Mouse (Mus musculus) hindbrain, embryonic 14.5 days (tissue): Measurements from ENCODE around the gene Ipo9. TPM values are rescaled to one million over a fixed set of nuclear protein-coding genes. Genes with fewer than 3 reads are reported as not detected.
A peak's percentile ranks its signal among the peaks of the same experiment; 100 is the strongest.

Source experiments
- ATAC-seq: fragments of 200-750 bp; cut with Nextera tagmentation; 2 replicates; pipeline ENCODE4 v1.8.0; 2017; ENCODE audit warnings: moderate number of reproducible peaks, mild to moderate bottlenecking, moderate TSS enrichment, moderate library complexity; ENCODE audit not compliant: low FRiP score
- DNase-seq: peaks from one replicate; pipeline ENCODE4 v3.0.0-alpha.2; 2015; ENCODE audit warnings: low spot score
- H3K27ac ChIP-seq: fragments of 300-500 bp; sonication (generic); 2 replicates; pipeline ENCODE4 v1.5.1; 2014; ENCODE audit warnings: mild to moderate bottlenecking, moderate library complexity
- H3K27me3 ChIP-seq: fragments of 300-500 bp; sonication (generic); 2 replicates; pipeline ENCODE4 v1.6.1; 2014; ENCODE audit warnings: mild to moderate bottlenecking, low read length, mixed read lengths; ENCODE audit not compliant: control insufficient read depth, insufficient read depth
- H3K36me3 ChIP-seq: fragments of 300-500 bp; sonication (generic); replicated peaks from 2 replicates; pipeline ENCODE4 v1.6.1; 2014; ENCODE audit not compliant: control insufficient read depth, insufficient read depth
- H3K4me1 ChIP-seq: fragments of 300-500 bp; sonication (generic); replicated peaks from 2 replicates; pipeline ENCODE4 v1.6.1; 2014; ENCODE audit warnings: antibody characterized with exemption, low read length, mixed read lengths; ENCODE audit not compliant: control insufficient read depth, insufficient read depth
- H3K4me2 ChIP-seq: fragments of 300-500 bp; sonication (generic); replicated peaks from 2 replicates; pipeline ENCODE4 v1.6.1; 2014; ENCODE audit warnings: mild to moderate bottlenecking, moderate library complexity
- H3K4me3 ChIP-seq: fragments of 300-500 bp; sonication (generic); replicated peaks from 2 replicates; pipeline ENCODE4 v1.5.1; 2014; ENCODE audit warnings: mild to moderate bottlenecking, low read length
- H3K9ac ChIP-seq: fragments of 300-500 bp; sonication (generic); 2 replicates; pipeline ENCODE4 v1.6.1; 2014
- H3K9me3 ChIP-seq: fragments of 300-500 bp; sonication (generic); 2 replicates; pipeline ENCODE4 v1.6.1; 2016; ENCODE audit warnings: low read length; ENCODE audit not compliant: control insufficient read depth
- WGBS: fragments of 180-500 bp; shearing (Covaris S2); extraction: QIAGEN DNeasy Blood & Tissue Kit; methylation state at CpG from one replicate; pipeline ENCODE4 v1.1.7; 2014; 5-methylcytosine and 5-hydroxymethylcytosine counted together
- polyA plus RNA-seq: library from polyadenylated mRNA; unstranded; fragments of >200 nt; fragmentation: Nextera tagmentation; extraction: Ambion mirVana; gene quantifications from 2 replicates; pipeline ENCODE4 v1.2.1, GENCODE M21; 2014

Gene Ipo9
- polyA plus RNA-seq, 1 experiment from 2014 or later: 115 TPM

GRCm38 (mm10) chr1:135379048-135379447, 51.3 kb downstream of the Ipo9 start:
- Histone ChIP-seq H3K4me1 (0 out of 2 replicates have a peak, but pooled peaks cover 2% of the 10 kb centered on the region), H3K27me3 (no peaks in the 10 kb centered on the region), H3K27ac (no peak overlapping the region), H3K4me2 (no peak overlapping the region), H3K9me3 (no peaks in the 10 kb centered on the region), H3K4me3 (no peak overlapping the region), H3K9ac (no peak overlapping the region), H3K36me3 (peaks cover 18% of the 10 kb centered on the region)
- DNase-seq (no peak), ATAC-seq (no peak)
- 73% methylated on average over 2 of the region's 2 CpGs for WGBS

- no peak overlapping the region for H3K9ac ChIP-seq
- no peaks in the 10 kb centered on the region for H3K9me3 ChIP-seq
- WGBS: 72% methylated on average over 9 of the region's 9 CpGs
- H3K27ac ChIP-seq: no peak overlapping the region
- ATAC-seq (no peak), DNase-seq (no peak)
- H3K4me3 ChIP-seq: no peak overlapping the region
- H3K27me3 ChIP-seq: no peaks in the 10 kb centered on the region
- H3K4me1 ChIP-seq: 0 out of 2 replicates have a peak, but pooled peaks cover 5% of the 10 kb centered on the region
- peaks cover 13% of the 10 kb centered on the region for H3K36me3 ChIP-seq
- no peak overlapping the region for H3K4me2 ChIP-seq
Observed at GRCm38 (mm10) chr1:135378576-135378975, 51.7 kb downstream of the Ipo9 start.

GRCm38 (mm10) chr1:135374868-135375581, 55.3 kb downstream of the Ipo9 start, which contains the start of gene Shisa4:
Gene Shisa4, minus strand, starts transcription at chr1:135375237.
- Histone ChIP-seq H3K36me3 (no peaks in the 10 kb centered on the region), H3K27ac (peak within 1 kb of the TSS; percentile 57), H3K9me3 (no peaks in the 10 kb centered on the region), H3K9ac (peak within 1 kb of the TSS; percentile 85), H3K4me3 (peak within 1 kb of the TSS; percentile 68), H3K4me2 (peak within 1 kb of the TSS; percentile 84), H3K27me3 (no peaks in the 10 kb centered on the region), H3K4me1 (peaks cover 22% of the 10 kb centered on the region)
- WGBS: 3% methylated on average over 33 of the region's 38 CpGs
- peak; percentile 89 for ATAC-seq
- peak; percentile 67 for DNase-seq

- peak overlapping the region; percentile 84 for H3K4me2 ChIP-seq
- 2% methylated on average over 19 of the region's 19 CpGs for whole genome bisulfite sequencing
- H3K4me3 ChIP-seq: peak overlapping the region; percentile 68
- H3K27me3 ChIP-seq: no peaks in the 10 kb centered on the region
- no peak for ATAC-seq
- peak; percentile 36 for DNase-seq
- H3K27ac ChIP-seq: peak overlapping the region; percentile 57
- H3K36me3 ChIP-seq: no peaks in the 10 kb centered on the region
- H3K4me1 ChIP-seq: peaks cover 22% of the 10 kb centered on the region
- H3K9me3 ChIP-seq: no peaks in the 10 kb centered on the region
- H3K9ac ChIP-seq: peak overlapping the region; percentile 85
Observed at GRCm38 (mm10) chr1:135374175-135374867, 56.0 kb downstream of the Ipo9 start.

GRCm38 (mm10) chr1:135373171-135373677, 57.1 kb downstream of the Ipo9 start:
- H3K4me3 ChIP-seq: peak overlapping the region; percentile 15; the same call in 1 of the 2 replicates
- H3K36me3 ChIP-seq: no peaks in the 10 kb centered on the region
- no peaks in the 10 kb centered on the region for H3K27me3 ChIP-seq
- no peak for ATAC-seq
- peaks cover 27% of the 10 kb centered on the region for H3K4me1 ChIP-seq
- no peak for DNase-seq
- peak overlapping the region; percentile 25; the same call in 1 of the 2 replicates for H3K9ac ChIP-seq
- no peak overlapping the region for H3K27ac ChIP-seq
- WGBS: 62% methylated on average over 4 of the region's 4 CpGs
- no peaks in the 10 kb centered on the region for H3K9me3 ChIP-seq
- peak overlapping the region; percentile 84 for H3K4me2 ChIP-seq

- Histone ChIP-seq H3K27me3 (no peaks in the 10 kb centered on the region), H3K4me2 (no peak overlapping the region), H3K9ac (no peak overlapping the region), H3K4me1 (peaks cover 27% of the 10 kb centered on the region), H3K27ac (no peak overlapping the region), H3K36me3 (no peaks in the 10 kb centered on the region), H3K9me3 (no peaks in the 10 kb centered on the region), H3K4me3 (no peak overlapping the region)
- no peak for ATAC-seq
- DNase-seq: no peak
- 82% methylated on average over 5 of the region's 5 CpGs for WGBS
Observed at GRCm38 (mm10) chr1:135369415-135369814, 60.9 kb downstream of the Ipo9 start.

GRCm38 (mm10) chr1:135368982-135369381, 61.3 kb downstream of the Ipo9 start:
- no peaks in the 10 kb centered on the region for H3K36me3 ChIP-seq
- H3K9me3 ChIP-seq: no peaks in the 10 kb centered on the region
- ATAC-seq (no peak), DNase-seq (peak; percentile 56)
- no peak overlapping the region for H3K27ac ChIP-seq
- no peaks in the 10 kb centered on the region for H3K27me3 ChIP-seq
- peaks cover 24% of the 10 kb centered on the region for H3K4me1 ChIP-seq
- peak overlapping the region; percentile 82 for H3K4me2 ChIP-seq
- peak overlapping the region; percentile 64; the same call in 1 of the 2 replicates for H3K9ac ChIP-seq
- 10% methylated on average over 14 of the region's 14 CpGs for WGBS
- H3K4me3 ChIP-seq: peak overlapping the region; percentile 33

GRCm38 (mm10) chr1:135368245-135368644, 62.1 kb downstream of the Ipo9 start:
- WGBS: under 1% methylated on average over 20 of the region's 20 CpGs
- no peaks in the 10 kb centered on the region for H3K27me3 ChIP-seq

GRCm38 (mm10) chr1:135367595-135367994, 62.7 kb downstream of the Ipo9 start:
- ATAC-seq (no peak), DNase-seq (no peak)
- Histone ChIP-seq H3K36me3 (no peaks in the 10 kb centered on the region), H3K4me2 (no peak overlapping the region), H3K4me3 (no peak overlapping the region), H3K27ac (no peak overlapping the region), H3K9ac (no peak overlapping the region), H3K9me3 (no peaks in the 10 kb centered on the region), H3K4me1 (peaks cover 12% of the 10 kb centered on the region), H3K27me3 (no peaks in the 10 kb centered on the region)
- WGBS: 80% methylated on average over 8 of the region's 8 CpGs

More at GRCm38 (mm10) chr1:135368245-135368644, 62.1 kb downstream of the Ipo9 start:
- no peaks in the 10 kb centered on the region for H3K36me3 ChIP-seq
- H3K4me2 ChIP-seq: peak overlapping the region; percentile 82
- peaks cover 19% of the 10 kb centered on the region for H3K4me1 ChIP-seq
- peak; percentile 93 for DNase-seq
- H3K9me3 ChIP-seq: no peaks in the 10 kb centered on the region
- no peak overlapping the region for H3K27ac ChIP-seq
- ATAC-seq: peak; percentile 82
- H3K9ac ChIP-seq: peak overlapping the region; percentile 64
- H3K4me3 ChIP-seq: peak overlapping the region; percentile 33
